Mouse (Mus musculus) heart, postnatal 36 days (tissue): Measurements from ENCODE around the gene Ppp1r21. TPM values are rescaled to one million over a fixed set of nuclear protein-coding genes. Genes with fewer than 3 reads are reported as not detected.

Source experiments
- DNase-seq, 2 experiments: peaks; one replicate each; pipeline ENCODE4 v3.0.0; 2021 to 2022
- intact Hi-C: fragments of 180-260 bp; cut with DNase I; formaldehyde crosslinking; loops from one replicate; pipeline ENCODE4 v1.15.1; 2025
- total RNA-seq, 2 experiments: library from RNA; stranded (reverse); gene quantifications; 2 replicates each; pipeline ENCODE4 v1.2.3; 2021

Ppp1r21 gene
- total RNA-seq, 2 experiments from 2014 or later = 9.6 to 13.4 TPM

DNA sequence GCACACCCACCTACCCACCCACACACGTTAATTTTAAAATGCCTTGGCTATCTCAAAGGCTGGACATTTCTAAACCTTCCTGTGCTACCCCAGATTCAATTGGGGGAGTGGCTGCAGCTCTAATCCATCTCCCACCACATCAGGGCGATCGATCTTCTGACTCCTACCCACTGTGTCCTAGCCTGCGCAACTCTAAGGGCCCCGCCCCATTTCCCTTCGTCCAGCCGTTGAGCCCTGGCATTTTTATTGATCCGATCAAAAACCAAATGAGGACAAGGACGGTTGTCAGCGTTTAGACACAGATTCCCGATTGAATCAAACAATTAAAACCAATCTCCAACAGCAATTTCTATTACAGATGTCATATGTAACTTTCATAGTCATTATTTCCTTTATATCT lies 74.0 kb downstream of the Ppp1r21 start:
- no peak for DNase-seq
- intact Hi-C loops = no loop called here

DNA sequence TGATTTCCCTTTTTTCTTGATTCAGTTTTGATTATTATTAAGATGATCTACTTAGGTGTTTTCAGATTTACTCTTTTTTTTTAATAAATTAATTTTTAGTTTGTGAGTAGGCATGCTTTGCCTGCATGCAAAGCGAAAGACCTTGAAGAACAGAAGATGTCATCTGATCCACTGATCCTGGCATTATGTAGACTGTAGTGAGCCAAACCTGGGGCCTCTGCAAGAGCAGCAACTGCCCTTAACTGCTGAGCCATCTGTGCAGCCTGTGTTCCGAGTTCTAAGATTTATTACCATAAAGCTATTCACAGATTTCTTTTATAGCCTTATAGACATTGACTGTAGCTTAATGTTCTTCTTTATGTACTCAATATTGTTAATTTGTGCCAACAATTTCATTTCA lies 76.1 kb downstream of the Ppp1r21 start:
- DNase-seq = no peak
- intact Hi-C loops = no loop called here

- no peak for DNase-seq
- intact Hi-C loops = no loop called here
Observed at GRCm38 (mm10) chr17:88609361-88609760, 79.4 kb downstream of the Ppp1r21 start.

DNA sequence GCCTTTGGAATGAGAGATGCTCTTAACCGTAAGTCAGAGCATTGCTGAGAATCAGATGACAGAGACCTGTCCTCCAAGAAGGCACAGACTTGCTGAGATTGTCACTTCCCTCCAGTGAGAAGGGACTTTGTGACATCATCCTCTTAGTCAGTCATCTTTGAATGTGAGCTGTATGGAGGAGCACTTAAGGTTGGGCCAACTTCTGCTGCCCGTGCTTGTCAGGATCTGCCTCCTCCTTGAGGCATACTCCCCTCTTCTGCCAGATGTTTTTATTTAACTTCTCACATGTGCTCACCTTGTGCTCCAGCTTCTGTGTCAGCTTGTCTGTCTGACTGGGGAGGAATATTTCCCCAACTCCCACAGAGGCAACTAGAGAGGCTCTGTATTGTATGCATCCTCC lies 81.1 kb downstream of the Ppp1r21 start:
- DNase-seq = no peak
- intact Hi-C loops = no loop called here

DNA sequence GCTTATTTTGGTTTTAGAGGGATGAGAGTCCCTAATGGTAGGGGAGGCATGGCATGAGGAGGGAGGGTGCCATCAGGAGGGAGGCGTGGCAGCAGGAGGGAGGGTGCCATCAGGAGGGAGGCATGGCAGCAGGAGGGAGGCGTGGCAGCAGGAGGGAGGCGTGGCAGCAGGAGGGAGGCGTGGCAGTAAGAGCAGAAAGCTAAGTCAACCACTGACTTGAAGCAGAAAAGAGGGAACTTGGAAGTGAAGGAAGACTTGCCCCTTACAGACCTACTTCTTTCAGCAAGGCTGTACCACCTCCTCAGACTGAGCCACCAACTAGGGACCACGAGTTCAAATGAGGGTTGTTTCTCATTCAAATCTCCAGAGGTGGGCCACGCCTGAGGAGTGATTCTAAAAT lies 83.3 kb downstream of the Ppp1r21 start:
- DNase-seq = no peak
- intact Hi-C loops = no loop called here

DNA sequence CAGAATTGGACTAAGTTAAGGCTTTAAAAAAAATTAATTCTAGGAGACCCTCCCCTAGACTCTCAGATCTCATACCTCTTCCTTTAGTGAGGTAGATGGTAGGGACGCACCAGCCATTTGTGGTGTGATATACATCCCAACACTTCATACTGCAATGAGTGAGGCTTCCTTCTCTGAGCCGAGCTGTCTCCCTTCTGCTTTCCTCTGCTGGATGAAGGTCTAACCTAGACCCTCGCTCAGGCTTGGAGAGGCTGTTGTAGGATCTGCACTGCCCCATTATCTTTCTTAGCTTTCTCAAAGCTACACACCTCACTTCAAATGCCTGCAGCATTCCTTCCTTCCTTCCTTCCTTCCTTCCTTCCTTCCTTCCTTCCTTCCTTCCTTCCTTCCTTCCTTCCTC lies 83.8 kb downstream of the Ppp1r21 start:
- intact Hi-C loops = no loop called here
- DNase-seq = no peak

GRCm38 (mm10) chr17:88614234-88614633 lies 84.3 kb downstream of the Ppp1r21 start:
- intact Hi-C loops = no loop called here
- peak in 1 of 2 experiments; percentile 25 for DNase-seq

- no peak for DNase-seq
- intact Hi-C loops = no loop called here
Observed at GRCm38 (mm10) chr17:88614733-88615132, 84.8 kb downstream of the Ppp1r21 start.

DNA sequence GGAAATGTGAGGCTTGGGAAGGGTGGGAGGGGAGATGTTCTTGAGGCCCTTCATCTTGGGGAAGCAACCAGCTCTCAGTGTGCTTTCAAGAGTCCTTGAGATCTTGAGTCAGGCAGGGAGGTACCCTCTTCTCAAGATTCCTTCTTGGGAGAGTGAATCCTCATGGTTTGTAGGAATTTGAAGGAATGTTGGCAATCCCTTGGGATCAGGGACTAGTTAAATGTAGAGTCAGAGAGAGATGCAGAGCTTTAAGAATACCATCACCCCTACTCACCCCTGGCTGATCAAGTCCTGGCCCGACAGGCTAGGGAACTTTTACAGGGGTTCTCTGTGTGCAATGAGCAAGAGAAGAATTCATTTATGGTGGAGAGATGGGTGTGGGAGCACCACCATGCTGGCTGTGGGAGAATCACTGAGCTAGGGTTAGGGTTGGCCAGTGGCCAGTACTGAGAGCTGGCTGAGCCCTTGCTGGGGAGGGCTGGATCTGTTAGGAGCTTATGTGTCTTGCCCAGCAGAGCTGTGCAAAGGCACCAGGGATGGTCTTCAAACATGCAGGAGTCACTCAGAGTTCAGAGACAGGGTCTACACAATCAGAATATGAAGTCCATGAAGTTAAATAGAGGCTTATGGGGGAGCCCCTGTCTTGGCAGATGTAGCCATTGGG lies 85.7 kb downstream of the Ppp1r21 start:
- DNase-seq = no peak
- intact Hi-C loops = no loop called here

DNA sequence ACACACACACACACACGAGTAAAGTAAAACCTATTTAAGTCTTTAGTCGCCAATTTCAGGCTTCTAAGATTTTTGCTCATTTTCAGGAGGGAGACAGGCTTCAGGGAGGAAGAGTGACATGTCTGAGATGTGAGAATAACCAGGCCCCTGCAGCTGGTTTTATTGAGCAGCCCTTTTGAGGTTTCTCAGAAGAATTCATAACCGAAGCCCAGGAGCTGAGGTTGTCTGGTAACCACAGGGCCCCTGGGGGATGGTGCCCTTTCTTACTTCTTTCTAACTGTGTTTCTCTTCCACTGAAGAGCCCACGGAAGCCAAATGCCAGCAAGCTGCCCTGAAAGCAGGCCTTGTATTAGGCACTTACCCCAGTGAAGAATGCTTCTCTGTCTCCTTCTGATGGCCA lies 91.0 kb downstream of the Ppp1r21 start:
- intact Hi-C loops = no loop called here
- no peak for DNase-seq

DNA sequence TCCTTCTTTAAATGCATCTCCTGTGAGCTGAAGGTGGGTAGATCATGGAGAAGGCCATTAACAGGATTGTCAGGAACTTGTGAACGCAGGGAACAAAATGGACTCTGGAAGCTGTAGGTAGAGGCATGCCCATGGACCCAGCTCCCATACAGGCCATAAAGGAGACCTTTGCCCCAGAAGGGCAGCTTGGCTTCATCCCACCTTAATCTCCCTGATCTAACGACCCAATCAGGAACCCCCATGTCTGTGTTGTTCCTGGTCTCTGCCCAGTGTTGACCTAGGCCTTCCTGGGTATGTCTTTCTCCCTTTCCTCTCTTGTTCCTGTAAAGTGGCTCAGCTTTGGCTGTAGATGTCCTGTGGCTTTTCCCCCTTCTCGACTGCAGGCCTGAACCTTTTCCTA lies 91.5 kb downstream of the Ppp1r21 start:
- DNase-seq = no peak
- intact Hi-C loops = no loop called here

DNA sequence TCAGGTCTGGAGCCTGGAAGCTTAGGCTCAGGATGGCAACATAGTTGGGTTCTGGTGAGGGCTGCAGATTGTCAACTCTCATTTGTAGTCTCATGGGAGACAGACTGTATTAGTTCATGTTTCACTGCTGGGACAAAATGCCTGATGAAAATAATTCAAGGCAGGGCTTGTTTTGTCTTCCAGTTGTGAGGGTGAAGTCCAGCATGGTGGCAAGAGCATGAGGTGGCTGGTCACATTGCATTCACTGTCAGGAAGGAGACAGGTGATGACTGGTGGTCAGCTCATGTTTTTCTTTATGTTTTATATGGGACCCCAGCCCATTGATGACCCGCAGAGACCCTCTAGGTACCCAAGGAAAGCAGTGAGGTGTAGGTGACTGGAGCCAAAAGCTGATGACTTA lies 92.8 kb downstream of the Ppp1r21 start:
- intact Hi-C loops = no loop called here

DNA sequence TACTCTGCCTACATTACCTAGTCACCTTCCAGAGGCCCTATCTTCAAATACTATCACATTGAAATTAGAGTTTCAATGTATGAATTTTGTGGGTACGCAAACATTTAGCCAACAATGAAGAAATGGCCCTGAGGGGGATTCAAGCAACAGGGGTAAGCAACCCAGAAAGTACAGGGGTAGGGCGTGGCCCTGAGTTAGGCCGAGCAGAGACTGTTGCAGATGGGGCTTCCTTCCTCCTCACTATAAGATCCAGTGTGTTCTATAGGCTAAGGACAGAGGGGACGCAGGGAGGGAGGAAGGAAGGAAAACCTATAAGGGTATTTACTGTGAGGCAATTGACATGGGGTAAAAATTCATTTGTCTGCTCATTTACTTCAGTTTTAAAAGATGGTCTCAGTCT lies 94.5 kb downstream of the Ppp1r21 start:
- intact Hi-C loops = no loop called here

More for the DNA sequence above, 92.8 kb downstream of the Ppp1r21 start:
- DNase-seq = no peak

GRCm38 (mm10) chr17:88625350-88625749 lies 95.4 kb downstream of the Ppp1r21 start:
- no peak for DNase-seq
- intact Hi-C loops = no loop called here

More for the DNA sequence above, 94.5 kb downstream of the Ppp1r21 start:
- no peak for DNase-seq

DNA sequence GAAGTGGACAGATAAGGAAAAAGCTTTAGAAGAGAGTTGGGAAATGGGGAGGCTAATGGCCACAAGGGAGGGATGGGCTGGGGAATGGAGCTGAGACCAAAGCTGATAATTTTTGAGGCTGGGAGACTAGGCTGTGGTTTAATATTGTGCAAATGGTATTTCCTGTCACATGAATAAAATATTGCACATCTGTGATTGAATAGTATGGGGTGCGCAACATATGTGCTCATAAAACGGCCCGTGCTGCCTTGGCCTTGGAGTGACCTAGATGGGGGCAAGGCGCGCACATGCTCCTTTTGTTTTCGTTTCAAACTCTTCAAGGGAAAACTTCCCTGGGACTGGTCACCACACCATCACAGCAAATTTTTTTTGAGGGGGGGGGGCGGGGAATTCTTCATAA lies 96.0 kb downstream of the Ppp1r21 start:
- intact Hi-C loops = loop anchor here (2.0 kb wide), 1 partner anchor 27 kb away; no protein-coding TSS in a partner anchor
- no peak for DNase-seq

- peak in 1 of 2 experiments; percentile 26 for DNase-seq
- intact Hi-C loops = loop anchor here (2.0 kb wide), 1 partner anchor 28 kb away; no protein-coding TSS in a partner anchor
Observed at GRCm38 (mm10) chr17:88626347-88626811, 96.5 kb downstream of the Ppp1r21 start.

DNA sequence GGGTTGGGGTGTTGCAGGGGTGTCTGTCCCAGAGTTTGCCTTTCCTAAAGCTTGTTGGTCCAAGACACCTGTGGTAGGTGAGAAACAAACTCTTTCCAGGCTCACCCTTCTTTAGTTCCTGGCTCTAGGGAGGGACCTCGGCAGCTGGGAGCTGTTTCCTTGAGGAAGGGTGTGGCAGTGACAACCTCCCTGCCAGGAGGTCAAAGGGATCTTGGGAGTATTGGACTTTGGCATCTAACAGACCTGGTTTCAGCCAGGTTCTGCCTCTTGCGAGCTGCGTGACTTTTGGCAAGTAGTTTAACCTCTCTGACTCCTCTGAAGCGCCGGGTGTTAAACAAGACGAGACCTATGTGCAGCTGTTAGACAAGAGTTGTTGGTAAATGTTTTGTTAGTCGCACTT lies 97.2 kb downstream of the Ppp1r21 start:
- peak in 1 of 2 experiments; percentile 46 for DNase-seq
- intact Hi-C loops = loop anchor here (2.0 kb wide), 1 partner anchor 28 kb away; no protein-coding TSS in a partner anchor

DNA sequence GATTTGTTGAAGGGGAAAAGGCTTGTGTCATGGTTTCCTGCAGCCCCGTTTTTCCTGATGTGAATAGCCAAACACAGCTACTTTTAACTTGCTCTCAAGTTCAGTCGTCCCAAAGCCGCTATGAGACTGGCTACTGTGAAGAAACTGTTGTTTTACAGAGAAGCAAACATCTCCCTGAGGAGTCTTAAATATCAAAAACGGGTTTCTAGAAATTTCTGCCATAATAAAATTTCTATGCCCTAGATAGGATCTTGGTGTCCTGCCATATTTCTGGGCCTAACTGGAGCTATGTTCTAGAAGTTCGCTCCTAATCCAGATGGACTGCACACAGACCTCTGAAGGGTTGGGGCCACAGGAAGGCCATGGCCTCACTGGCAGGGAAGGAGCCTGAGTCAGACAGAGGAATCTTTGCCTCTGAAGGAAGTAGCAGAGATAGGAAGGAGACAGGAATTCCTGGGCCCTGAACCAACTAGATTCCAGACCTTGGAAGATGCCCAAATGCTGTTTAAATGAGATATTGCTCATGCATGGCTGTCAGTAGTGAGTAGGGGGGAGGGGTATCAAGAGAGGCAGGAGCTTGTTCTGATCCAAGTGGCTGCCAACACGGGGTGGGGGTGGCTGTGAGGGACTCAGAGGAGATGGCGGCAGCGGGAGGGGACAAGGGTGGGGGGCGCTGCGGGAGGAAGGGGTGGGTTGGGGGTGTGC lies 98.9 kb downstream of the Ppp1r21 start:
- intact Hi-C loops = no loop called here
- peak; percentile 68 to 70 for DNase-seq

DNA sequence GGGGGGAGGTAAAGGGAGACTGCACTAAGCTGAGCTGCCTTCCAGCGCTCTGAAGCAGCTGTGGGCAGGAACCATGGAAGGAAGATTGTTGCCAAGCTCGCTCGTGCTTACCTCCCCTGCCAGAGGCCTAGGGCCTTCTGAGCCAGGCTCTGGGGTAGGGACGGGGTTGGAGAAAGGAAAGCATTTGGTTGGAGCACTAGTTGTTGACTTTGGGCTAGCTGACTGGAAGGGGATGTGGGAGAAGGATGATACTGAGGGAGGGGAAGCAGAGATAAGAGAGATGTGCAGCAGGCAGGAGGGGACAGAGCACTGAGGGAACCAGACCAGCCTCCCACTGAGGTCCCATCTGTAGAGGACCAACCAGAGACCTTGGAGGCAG lies 99.5 kb downstream of the Ppp1r21 start:
- intact Hi-C loops = no loop called here
- DNase-seq = peak; percentile 54 to 64

GRCm38 (mm10) chr17:88629931-88630553 lies 100.1 kb downstream of the Ppp1r21 start:
- DNase-seq = peak; percentile 52 to 76

DNA sequence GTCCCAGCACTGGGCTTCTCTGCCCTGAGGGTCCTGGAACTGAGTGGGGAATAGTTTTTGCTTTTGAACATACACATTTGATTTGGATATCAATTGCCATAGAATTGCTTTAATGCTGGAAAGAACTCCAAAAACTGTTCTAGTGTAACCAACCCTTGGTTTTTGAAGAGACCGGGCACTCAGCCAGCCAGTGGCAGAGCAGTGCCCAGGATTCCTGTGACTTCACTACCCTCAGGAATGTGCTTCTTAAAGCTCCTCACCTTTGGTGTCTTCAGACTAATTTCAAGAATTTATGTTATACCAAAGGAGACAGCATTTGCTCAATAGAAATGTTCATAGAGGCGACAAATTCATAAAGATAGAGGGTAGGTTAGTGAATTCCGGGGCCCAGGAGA lies 100.6 kb downstream of the Ppp1r21 start:
- intact Hi-C loops = loop anchor here (10.0 kb wide), 2 partner anchors 186 to 566 kb away; partner anchors contain the start of genes Fbxo11 and Foxn2
- peak in 1 of 2 experiments; percentile 23 for DNase-seq

More at GRCm38 (mm10) chr17:88629931-88630553, 100.1 kb downstream of the Ppp1r21 start:
- intact Hi-C loops = loop anchor here (10.0 kb wide), 2 partner anchors 185 to 565 kb away; partner anchors contain the start of genes Fbxo11 and Foxn2
